Mouse (Mus musculus): Measurements from ENCODE around the gene Ppp2r5c.
A peak's percentile ranks its signal among the peaks of the same experiment; 100 is the strongest.

Ppp2r5c gene

GRCm38 (mm10) chr12:110488031-110488430 lies 41.1 kb downstream of the Ppp2r5c start:
- no peak for DNase-seq (ENCODE audit: low spot score in 2 of 2)

GRCm38 (mm10) chr12:110489946-110490701 lies 43.2 kb downstream of the Ppp2r5c start:
- no peak for DNase-seq (ENCODE audit: low spot score in 2 of 2)

- no peak for DNase-seq (ENCODE audit: low spot score in 2 of 2)
Observed at GRCm38 (mm10) chr12:110492436-110492835, 45.5 kb downstream of the Ppp2r5c start.

GRCm38 (mm10) chr12:110493597-110494369 lies 46.9 kb downstream of the Ppp2r5c start:
- DNase-seq (ENCODE audit: low spot score in 2 of 2): no peak

- DNase-seq (ENCODE audit: low spot score in 2 of 2): no peak
Observed at GRCm38 (mm10) chr12:110494846-110495245, 47.9 kb downstream of the Ppp2r5c start.

- no peak for DNase-seq (ENCODE audit: low spot score in 2 of 2)
Observed at GRCm38 (mm10) chr12:110495260-110495659, 48.3 kb downstream of the Ppp2r5c start.

GRCm38 (mm10) chr12:110496016-110496415 lies 49.1 kb downstream of the Ppp2r5c start:
- DNase-seq (ENCODE audit: low spot score in 2 of 2): no peak

GRCm38 (mm10) chr12:110497013-110497412 lies 50.1 kb downstream of the Ppp2r5c start:
- DNase-seq (ENCODE audit: low spot score in 2 of 2): no peak

- no peak for DNase-seq (ENCODE audit: low spot score in 2 of 2)
Observed at GRCm38 (mm10) chr12:110497485-110497884, 50.6 kb downstream of the Ppp2r5c start.

- DNase-seq (ENCODE audit: low spot score in 2 of 2): peak; percentile 52 to 60
Observed at GRCm38 (mm10) chr12:110498283-110499224, 51.6 kb downstream of the Ppp2r5c start.

- peak; percentile 77 to 78 for DNase-seq (ENCODE audit: low spot score in 2 of 2)
Observed at GRCm38 (mm10) chr12:110499225-110499992, 52.5 kb downstream of the Ppp2r5c start.

GRCm38 (mm10) chr12:110500095-110500494 lies 53.2 kb downstream of the Ppp2r5c start:
- no peak for DNase-seq (ENCODE audit: low spot score in 2 of 2)

- DNase-seq (ENCODE audit: low spot score in 2 of 2): peak; percentile 72 to 75
Observed at GRCm38 (mm10) chr12:110503406-110504144, 56.7 kb downstream of the Ppp2r5c start.

- no peak for DNase-seq (ENCODE audit: low spot score in 2 of 2)
Observed at GRCm38 (mm10) chr12:110504145-110504490, 57.2 kb downstream of the Ppp2r5c start.

GRCm38 (mm10) chr12:110504793-110505192 lies 57.9 kb downstream of the Ppp2r5c start:
- peak; percentile 52 to 54 for DNase-seq (ENCODE audit: low spot score in 2 of 2)

- peak; percentile 38 to 39 for DNase-seq (ENCODE audit: low spot score in 2 of 2)
Observed at GRCm38 (mm10) chr12:110506046-110506445, 59.1 kb downstream of the Ppp2r5c start.

- no peak for DNase-seq (ENCODE audit: low spot score in 2 of 2)
Observed at GRCm38 (mm10) chr12:110507714-110508297, 60.9 kb downstream of the Ppp2r5c start.

GRCm38 (mm10) chr12:110508680-110509079 lies 61.8 kb downstream of the Ppp2r5c start:
- no peak for DNase-seq (ENCODE audit: low spot score in 2 of 2)

GRCm38 (mm10) chr12:110510171-110510871 lies 63.4 kb downstream of the Ppp2r5c start:
- DNase-seq (ENCODE audit: low spot score in 2 of 2): no peak

All from spleen, postnatal 36 days (tissue).